Mouse (Mus musculus) B cell, adult 2 months (primary cell): ENCODE results near the gene Ifna11.
"Not testable (repeated sequence)": the region's sequence is repeated elsewhere in the genome, so short reads cannot be mapped to it uniquely, and the experiment has no call there.

Experiments
- DNase-seq, 2 experiments: peaks; one replicate each; pipeline ENCODE4 v3.0.0; 2022

Gene Ifna11

DNA sequence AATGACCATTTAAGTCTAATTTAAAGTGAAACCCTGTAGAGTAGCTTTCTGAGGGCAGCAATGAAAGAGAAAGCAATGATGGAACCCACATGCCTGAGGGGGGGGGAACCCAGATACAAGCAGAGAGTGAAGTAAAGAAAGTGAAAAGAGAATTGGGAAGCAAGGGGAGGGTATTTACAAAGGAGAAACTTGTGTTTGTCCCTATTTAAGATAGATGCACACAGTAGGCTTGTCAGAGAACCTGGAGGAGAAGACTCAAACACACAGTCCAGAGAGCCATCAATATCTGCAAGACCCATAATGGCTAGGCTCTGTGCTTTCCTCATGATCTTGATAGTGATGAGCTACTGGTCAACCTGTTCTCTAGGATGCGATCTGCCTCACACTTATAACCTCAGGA, at the start of gene Ifna11:
Gene Ifna11 (plus strand): TSS at position 301 of the 400 bp plus-strand sequence.
- DNase-seq: no peak

- not testable (repeated sequence) for DNase-seq
These were observed 46.2 kb upstream of the Ifna11 start, which contains the start of gene Gm13290 for GRCm38 (mm10) chr4:88773534-88773933. Gene Gm13290, plus strand, starts transcription at chr4:88773834.

DNA sequence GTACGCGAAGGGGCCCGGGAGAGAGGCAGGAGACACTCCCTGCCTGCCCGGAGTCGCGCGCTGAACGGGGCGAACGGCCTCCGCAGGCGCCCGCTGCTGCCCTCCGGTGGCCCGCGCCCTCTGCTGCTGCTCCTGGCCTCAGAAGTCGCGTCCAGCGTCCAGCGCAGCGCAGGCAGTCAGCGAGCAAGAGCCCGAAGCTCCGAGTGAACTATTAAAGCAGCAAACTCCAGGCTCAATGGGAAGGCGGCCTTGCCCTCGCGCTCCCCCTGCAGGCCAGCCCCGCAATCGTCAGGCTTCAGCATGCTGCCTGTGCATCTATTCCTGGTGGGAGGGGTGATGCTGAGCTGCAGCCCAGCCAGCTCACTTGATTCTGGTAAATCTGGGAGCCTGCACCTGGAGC, 43.1 kb upstream of the Ifna11 start, which contains the start of gene Gm13289:
Gene Gm13289 (plus strand): TSS at position 301 of the 400 bp plus-strand sequence.
- not testable (repeated sequence) for DNase-seq

- DNase-seq: not testable (repeated sequence)
These were observed 40.2 kb upstream of the Ifna11 start, which contains the start of gene Gm13272 for GRCm38 (mm10) chr4:88779550-88779949. Gene Gm13272, plus strand, starts transcription at chr4:88779850.

- DNase-seq: peak in 1 of 2 experiments; percentile 26
These were observed 39.4 kb upstream of the Ifna11 start for GRCm38 (mm10) chr4:88780320-88780719.

DNA sequence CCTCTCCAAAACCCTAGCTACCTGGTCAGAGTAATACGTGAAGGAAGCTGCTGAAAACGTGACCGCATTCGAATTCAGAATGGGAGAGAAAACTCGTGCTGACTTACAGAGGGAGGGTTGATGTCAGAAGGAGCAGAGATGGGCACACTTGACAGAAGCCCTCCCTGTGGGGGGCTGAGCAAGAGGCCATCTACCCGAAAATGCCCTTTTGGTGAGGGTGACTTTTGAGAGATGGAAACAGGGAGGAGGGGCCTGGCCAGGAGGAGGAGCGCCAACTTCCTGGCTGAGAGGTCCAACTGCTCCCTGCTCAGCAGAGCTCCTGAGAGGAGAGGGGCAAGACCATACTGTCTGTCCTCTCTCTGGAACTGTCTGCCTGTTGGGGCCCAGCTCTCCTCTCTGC, 37.9 kb upstream of the Ifna11 start, which contains the start of gene Ifnz:
Gene Ifnz (plus strand): TSS at position 301 of the 400 bp plus-strand sequence.
- DNase-seq: not testable (repeated sequence)

DNA sequence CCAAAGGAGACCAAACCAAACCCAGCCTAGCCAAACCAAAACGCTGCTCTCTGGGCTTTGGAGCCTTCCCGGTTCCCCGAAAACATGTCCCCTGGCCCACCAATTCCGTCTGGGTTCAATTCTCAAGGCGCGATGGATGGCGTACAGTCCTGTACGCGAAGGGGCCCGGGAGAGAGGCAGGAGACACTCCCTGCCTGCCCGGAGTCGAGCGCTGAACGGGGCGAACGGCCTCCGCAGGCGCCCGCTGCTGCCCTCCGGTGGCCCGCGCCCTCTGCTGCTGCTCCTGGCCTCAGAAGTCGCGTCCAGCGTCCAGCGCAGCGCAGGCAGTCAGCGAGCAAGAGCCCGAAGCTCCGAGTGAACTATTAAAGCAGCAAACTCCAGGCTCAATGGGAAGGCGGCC, 37.4 kb upstream of the Ifna11 start:
- peak; percentile 11 to 19 for DNase-seq

GRCm38 (mm10) chr4:88785409-88785808, 34.4 kb upstream of the Ifna11 start, which contains the start of gene Gm13276:
Gene Gm13276, plus strand, starts transcription at chr4:88785709.
- not testable (repeated sequence) for DNase-seq

- DNase-seq: peak; percentile 77 to 78
These were observed 31.4 kb upstream of the Ifna11 start, which contains the start of gene Gm13277 for GRCm38 (mm10) chr4:88788402-88788801. Gene Gm13277, plus strand, starts transcription at chr4:88788632.

DNA sequence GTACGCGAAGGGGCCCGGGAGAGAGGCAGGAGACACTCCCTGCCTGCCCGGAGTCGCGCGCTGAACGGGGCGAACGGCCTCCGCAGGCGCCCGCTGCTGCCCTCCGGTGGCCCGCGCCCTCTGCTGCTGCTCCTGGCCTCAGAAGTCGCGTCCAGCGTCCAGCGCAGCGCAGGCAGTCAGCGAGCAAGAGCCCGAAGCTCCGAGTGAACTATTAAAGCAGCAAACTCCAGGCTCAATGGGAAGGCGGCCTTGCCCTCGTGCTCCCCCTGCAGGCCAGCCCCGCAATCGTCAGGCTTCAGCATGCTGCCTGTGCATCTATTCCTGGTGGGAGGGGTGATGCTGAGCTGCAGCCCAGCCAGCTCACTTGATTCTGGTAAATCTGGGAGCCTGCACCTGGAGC, 28.5 kb upstream of the Ifna11 start, which contains the start of gene Gm13278:
Gene Gm13278 (plus strand): TSS at position 301 of the 400 bp plus-strand sequence.
- DNase-seq: not testable (repeated sequence)

DNA sequence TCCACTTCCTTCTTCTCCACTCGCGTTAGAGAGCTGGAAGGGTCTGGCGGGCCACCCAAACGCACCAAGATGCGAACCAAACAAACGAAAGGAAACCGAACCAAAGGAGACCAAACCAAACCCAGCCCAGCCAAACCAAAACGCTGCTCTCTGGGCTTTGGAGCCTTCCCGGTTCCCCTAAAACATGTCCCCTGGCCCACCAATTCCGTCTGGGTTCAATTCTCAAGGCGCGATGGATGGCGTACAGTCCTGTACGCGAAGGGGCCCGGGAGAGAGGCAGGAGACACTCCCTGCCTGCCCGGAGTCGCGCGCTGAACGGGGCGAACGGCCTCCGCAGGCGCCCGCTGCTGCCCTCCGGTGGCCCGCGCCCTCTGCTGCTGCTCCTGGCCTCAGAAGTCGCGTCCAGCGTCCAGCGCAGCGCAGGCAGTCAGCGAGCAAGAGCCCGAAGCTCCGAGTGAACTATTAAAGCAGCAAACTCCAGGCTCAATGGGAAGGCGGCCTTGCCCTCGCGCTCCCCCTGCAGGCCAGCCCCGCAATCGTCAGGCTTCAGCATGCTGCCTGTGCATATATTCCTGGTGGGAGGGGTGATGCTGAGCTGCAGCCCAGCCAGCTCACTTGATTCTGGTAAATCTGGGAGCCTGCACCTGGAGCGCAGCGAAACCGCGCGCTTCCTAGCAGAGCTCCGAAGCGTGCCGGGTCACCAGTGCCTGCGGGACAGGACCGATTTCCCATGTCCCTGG, 25.7 kb upstream of the Ifna11 start, which contains the start of gene Gm13275:
Gene Gm13275 (plus strand): TSS at position 552 of the 740 bp plus-strand sequence.
- peak; percentile 78 to 85 for DNase-seq

GRCm38 (mm10) chr4:88797097-88797496, 22.7 kb upstream of the Ifna11 start, which contains the start of gene Gm13279:
Gene Gm13279, plus strand, starts transcription at chr4:88797397.
- DNase-seq: not testable (repeated sequence)

GRCm38 (mm10) chr4:88799365-88799764, 20.4 kb upstream of the Ifna11 start, which contains the start of gene Gm13285:
Gene Gm13285, plus strand, starts transcription at chr4:88799665.
- not testable (repeated sequence) for DNase-seq

DNA sequence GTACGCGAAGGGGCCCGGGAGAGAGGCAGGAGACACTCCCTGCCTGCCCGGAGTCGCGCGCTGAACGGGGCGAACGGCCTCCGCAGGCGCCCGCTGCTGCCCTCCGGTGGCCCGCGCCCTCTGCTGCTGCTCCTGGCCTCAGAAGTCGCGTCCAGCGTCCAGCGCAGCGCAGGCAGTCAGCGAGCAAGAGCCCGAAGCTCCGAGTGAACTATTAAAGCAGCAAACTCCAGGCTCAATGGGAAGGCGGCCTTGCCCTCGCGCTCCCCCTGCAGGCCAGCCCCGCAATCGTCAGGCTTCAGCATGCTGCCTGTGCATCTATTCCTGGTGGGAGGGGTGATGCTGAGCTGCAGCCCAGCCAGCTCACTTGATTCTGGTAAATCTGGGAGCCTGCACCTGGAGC, 16.8 kb upstream of the Ifna11 start, which contains the start of gene Gm13287:
Gene Gm13287 (plus strand): TSS at position 301 of the 400 bp plus-strand sequence.
- not testable (repeated sequence) for DNase-seq

DNA sequence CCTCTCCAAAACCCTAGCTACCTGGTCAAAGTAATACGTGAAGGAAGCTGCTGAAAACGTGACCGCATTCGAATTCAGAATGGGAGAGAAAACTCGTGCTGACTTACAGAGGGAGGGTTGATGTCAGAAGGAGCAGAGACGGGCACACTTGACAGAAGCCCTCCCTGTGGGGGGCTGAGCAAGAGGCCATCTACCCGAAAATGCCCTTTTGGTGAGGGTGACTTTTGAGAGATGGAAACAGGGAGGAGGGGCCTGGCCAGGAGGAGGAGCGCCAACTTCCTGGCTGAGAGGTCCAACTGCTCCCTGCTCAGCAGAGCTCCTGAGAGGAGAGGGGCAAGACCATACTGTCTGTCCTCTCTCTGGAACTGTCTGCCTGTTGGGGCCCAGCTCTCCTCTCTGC, 14.5 kb upstream of the Ifna11 start, which contains the start of gene Gm13288:
Gene Gm13288 (plus strand): TSS at position 301 of the 400 bp plus-strand sequence.
- DNase-seq: not testable (repeated sequence)

DNA sequence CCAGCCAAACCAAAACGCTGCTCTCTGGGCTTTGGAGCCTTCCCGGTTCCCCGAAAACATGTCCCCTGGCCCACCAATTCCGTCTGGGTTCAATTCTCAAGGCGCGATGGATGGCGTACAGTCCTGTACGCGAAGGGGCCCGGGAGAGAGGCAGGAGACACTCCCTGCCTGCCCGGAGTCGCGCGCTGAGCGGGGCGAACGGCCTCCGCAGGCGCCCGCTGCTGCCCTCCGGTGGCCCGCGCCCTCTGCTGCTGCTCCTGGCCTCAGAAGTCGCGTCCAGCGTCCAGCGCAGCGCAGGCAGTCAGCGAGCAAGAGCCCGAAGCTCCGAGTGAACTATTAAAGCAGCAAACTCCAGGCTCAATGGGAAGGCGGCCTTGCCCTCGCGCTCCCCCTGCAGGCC, 14.0 kb upstream of the Ifna11 start:
- peak; percentile 15 to 29 for DNase-seq

DNA sequence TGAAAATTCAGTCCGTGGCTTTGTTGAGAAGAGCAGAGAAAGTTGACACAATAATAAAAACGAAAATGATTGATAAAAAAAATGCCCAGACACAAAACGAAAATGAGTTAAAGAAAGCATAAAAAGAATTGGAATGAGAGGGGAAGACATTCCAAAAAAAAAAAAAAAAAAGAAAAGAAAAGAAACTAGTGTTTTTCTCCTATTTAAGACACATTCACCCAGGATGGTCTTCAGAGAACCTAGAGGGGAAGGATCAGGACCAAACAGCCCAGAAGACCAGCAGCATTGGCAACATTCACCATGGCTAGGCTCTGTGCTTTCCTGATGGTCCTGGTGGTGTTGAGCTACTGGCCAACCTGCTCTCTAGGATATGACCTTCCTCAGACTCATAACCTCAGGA, 3.8 kb upstream of the Ifna11 start, which contains the start of gene Ifna7:
Gene Ifna7 (plus strand): TSS at position 301 of the 400 bp plus-strand sequence.
- DNase-seq: no peak

DNA sequence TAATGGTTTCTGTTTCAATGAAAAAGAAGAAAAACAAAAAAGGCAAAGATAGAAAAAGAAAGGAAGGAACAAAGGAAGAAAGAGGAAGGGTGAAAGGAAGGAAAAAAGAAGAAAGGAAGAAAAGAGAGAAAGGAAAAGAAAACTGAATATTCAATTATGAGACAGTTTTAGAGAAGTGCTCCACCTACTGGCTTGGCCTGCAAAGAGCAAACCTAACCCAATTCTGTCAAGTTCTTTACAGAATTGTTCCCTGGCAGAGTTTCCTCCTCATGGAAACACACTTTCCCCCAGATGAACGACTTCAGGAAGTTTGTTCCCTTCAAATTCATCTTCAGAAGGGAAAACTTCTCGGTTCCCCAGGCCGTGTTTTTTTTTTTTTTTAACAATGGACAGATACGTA, 3.2 kb downstream of the Ifna11 start:
- peak; percentile 32 to 33 for DNase-seq

GRCm38 (mm10) chr4:88827116-88827515, 7.4 kb downstream of the Ifna11 start, which contains the start of gene Ifna6:
Gene Ifna6, plus strand, starts transcription at chr4:88827416.
- DNase-seq: not testable (repeated sequence)

DNA sequence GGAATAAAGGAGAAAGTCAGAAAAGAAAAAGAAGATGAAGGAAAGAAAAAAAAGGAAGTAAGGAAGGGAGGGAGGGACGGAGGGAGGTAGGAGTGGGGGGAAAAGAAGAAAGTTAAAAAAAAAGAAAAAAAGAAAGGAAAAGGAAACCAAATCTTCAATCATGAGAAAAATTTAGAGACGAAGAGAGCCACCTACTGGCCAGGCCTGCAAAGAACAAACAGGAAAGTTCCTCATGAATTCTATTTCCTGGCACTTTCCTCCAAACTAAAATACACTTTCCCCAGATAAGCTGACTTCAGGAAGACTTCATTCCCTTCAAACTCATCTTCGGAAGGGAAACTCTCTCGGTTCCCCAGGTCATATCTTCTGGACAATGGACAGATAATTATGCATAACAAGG, 10.8 kb downstream of the Ifna11 start:
- peak; percentile 46 to 59 for DNase-seq

DNA sequence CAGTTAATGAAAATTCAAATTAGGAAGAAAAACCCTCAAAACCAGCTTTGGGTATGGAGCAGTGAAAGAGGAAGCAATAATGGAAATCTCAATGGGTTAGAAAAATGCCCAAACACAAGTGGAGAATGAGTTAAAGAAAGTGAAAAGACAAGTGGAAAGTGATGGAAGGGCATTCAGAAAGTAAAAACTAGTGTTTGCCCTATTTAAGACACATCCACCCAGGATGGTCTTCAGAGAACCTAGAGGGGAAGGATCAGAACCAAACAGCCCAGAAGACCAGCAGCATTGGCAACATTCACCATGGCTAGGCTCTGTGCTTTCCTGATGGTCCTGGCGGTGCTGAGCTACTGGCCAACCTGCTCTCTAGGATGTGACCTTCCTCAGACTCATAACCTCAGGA, 15.5 kb downstream of the Ifna11 start, which contains the start of gene Ifna5:
Gene Ifna5 (plus strand): TSS at position 301 of the 400 bp plus-strand sequence.
- not testable (repeated sequence) for DNase-seq

DNA sequence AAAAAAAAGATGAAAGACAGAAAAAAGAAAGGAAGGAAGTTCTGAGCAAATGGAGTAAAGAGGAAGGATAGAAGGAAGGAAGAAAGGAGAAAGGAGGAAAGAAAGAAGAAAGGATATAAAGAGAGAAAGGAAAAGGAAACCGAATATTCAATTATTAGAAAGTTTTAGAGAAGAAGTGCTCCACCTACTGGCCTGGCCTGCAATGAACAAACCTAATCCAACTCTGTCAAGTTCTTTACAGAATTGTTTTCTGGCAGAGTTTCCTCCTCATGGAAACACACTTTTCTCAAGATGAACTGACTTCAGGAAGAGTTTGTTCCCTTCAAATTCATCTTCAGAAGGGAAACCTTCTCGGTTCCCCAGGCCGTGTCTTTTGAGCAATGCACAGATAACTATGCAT, 19.1 kb downstream of the Ifna11 start:
- peak; percentile 42 to 53 for DNase-seq

- DNase-seq: no peak
These were observed 20.3 kb downstream of the Ifna11 start for GRCm38 (mm10) chr4:88840058-88840457.
